Mouse (Mus musculus): ENCODE data around the gene Dnase2a.

Dnase2a gene

DNA sequence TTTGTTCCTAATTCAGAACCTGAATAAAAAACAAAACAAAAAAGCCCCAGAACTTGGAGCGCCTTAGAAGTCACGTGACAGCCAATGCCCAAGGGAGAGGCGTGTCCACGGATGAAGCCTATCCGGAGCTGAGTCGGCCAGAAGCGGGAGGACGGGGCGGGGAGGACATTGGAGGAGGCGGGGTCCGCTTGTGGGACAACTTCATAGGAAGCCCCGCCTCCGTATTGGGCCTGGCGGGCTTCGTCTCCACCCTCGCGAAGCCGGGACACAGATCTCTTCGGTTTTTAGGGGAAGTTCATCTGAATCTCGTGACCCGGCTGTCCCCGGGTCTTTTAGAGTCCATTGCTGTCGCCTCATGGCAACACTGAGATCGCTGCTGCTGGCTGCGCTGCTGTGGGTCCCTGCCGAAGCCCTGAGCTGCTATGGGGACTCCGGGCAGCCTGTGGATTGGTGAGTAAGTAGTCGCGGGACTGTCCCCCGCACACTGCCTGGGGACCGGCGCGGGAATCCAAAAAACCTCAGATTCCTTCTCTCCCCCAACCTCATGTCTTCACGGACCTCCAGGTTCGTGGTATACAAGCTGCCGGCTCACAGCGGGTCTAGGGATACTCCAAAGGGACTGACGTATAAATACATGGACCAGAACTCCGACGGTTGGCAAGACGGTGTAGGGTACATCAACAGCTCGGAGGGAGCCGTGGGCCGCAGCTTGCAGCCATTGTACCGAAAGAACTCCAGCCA, at the start of gene Dnase2a:
Gene Dnase2a, plus strand, starts transcription at position 140 of the 741 bp plus-strand sequence.
- DNase-seq (ENCODE audit: low read depth): peak; percentile 97

GRCm38 (mm10) chr8:84871376-84872308, 36.7 kb upstream of the Dnase2a start, which contains the start of gene Syce2:
Gene Syce2, plus strand, starts transcription at chr8:84872111.
- peak; percentile 92 for DNase-seq (ENCODE audit: low read depth)

DNA sequence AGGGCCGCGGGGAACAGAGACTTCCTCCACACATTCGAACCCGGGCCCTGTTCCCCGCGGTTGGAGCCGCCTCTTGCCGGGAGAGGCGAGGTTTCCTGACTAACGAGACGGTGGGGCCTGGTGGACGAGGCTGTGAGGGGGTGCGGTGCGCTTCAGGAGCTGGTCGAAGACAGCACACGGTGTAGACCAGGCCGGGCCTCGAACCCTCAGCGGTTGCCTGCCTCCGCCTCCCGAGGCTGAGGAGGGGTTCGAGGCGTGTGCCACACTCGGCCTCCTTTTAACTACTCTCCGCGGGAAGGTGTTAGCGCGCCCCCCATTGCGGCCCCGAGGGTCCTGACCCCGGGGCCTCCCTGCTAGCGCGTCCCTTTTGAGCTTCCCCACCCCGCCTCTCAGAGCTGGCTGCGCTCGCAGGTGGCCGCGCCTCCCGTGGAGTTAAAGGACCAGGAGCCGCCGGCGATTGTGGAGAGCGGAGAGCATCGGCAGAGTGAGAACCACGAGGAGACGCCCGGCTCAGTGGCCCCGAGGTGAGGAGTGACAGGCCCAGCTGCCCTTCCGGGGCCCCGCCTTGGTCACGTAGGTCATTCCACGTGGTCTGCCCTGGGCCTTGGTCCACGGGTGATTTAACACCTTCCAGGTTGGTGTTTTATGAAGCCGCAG, 35.9 kb upstream of the Dnase2a start:
- peak; percentile 62 for DNase-seq (ENCODE audit: low read depth)

GRCm38 (mm10) chr8:84873016-84873415, 35.3 kb upstream of the Dnase2a start:
- DNase-seq (ENCODE audit: low read depth): peak; percentile 31

DNA sequence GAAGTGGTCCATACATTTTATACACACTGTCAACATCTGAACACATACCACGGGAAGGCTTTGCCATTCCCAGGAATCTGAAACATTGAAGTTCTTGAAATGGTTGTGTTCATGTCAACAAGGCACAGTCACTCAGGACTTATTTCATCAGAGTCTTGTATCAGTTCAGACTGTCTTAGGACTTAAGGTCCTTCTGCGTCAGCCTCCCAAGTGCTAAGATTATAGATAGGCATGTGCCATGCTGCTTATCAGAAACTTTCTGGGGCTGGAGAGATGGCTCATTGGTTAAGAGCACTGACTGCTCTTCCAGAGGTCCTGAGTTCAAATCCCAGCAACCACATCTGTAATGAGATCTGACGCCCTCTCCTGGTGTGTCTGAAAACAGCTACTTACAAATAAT, 34.0 kb upstream of the Dnase2a start:
- no peak for DNase-seq (ENCODE audit: low read depth)

GRCm38 (mm10) chr8:84877297-84878035, 30.9 kb upstream of the Dnase2a start:
- DNase-seq (ENCODE audit: low read depth): no peak

DNA sequence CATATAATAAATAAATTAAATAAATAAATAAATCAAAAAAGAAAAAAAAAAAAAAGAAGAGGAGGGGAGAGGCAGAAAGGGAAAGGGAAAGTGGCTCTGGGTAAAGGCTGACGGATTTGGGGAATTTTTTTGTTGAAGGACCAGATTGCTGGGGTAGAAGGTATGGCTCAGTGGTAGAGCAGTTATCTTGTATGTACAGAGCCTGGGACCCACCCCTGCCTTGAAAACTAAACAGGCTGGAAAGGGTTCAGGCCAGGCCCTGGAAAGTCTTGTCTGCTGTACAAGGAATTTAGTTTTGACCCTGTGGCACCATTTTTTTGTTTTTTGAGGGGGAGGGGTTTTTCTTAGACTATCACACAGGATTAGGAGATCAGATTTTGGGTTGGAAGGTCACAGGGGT, 29.4 kb upstream of the Dnase2a start:
- DNase-seq (ENCODE audit: low read depth): no peak

GRCm38 (mm10) chr8:84884728-84885127, 23.6 kb upstream of the Dnase2a start:
- no peak for DNase-seq (ENCODE audit: low read depth)

- DNase-seq (ENCODE audit: low read depth): no peak
These were observed 20.1 kb upstream of the Dnase2a start for GRCm38 (mm10) chr8:84888280-84888679.

- DNase-seq (ENCODE audit: low read depth): no peak
These were observed 19.2 kb upstream of the Dnase2a start for GRCm38 (mm10) chr8:84889141-84889540.

- DNase-seq (ENCODE audit: low read depth): no peak
These were observed 15.2 kb upstream of the Dnase2a start for GRCm38 (mm10) chr8:84892993-84893708.

DNA sequence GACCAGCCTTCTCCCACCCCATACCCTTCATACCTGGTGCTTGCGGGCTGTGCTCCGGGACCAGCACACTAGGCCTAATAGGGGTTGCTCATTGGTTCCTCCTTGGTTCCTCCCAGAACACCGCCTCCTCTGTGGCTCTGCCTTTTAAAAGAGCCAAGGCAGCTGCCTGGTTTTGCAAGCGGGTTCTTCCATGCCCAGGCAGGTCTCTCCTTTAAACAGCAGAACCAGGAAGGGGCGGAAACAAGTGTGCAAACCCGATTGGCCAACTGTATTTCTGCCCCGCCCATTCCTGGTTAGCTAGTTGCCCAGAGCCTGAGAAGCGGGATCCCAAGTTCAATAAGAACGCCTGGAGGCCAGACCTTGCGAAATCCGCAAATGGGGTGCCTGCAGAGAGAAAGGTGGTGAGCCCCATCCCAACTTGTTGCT, 14.6 kb upstream of the Dnase2a start, which contains the start of gene Gcdh:
Gene Gcdh, minus strand, starts transcription at position 213 of the 426 bp plus-strand sequence.
- peak; percentile 95 for DNase-seq (ENCODE audit: low read depth)

GRCm38 (mm10) chr8:84895963-84896362, 12.4 kb upstream of the Dnase2a start:
- no peak for DNase-seq (ENCODE audit: low read depth)

DNA sequence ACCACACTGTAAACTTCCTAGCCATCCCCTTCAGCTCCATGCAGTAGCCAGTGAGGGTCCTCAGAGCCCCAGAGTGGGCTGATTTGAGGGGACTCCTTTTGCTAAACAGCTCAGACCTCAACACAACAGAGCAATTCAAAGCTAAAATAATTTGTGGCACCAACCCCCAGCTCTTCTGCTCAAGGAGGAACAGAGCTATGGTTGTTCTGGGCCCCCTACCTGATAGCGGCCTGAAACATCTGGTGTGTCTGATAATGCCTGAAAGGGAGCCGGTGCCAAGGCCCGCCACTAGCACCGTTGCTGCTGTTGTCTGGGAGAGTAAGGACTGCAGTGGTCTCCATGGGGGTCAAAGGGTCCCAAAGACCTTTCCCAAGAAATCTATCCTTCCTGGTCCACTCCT, 7.3 kb upstream of the Dnase2a start:
- no peak for DNase-seq (ENCODE audit: low read depth)

DNA sequence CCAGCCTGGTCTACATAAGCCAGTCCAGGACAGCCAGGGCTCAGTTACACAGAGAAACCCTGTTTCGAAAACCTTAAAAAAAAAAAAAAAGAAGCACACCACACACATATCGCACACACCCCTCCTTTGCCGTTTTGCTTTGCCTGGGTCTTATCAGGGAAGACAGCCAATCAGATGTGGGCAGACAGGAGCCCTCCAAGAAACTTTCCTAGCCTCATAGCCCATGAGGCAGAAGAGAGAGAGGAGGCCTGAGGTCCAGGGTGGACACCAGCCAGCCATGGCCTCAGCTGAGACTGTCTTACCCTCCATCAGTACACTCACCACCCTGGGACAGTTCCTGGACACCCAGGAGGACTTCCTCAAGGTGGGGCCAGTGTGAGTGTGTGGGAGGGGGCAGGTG, 6.6 kb upstream of the Dnase2a start, which contains the start of gene Klf1:
Gene Klf1, plus strand, starts transcription at position 177 of the 400 bp plus-strand sequence.
- no peak for DNase-seq (ENCODE audit: low read depth)

GRCm38 (mm10) chr8:84902367-84902919, 5.9 kb upstream of the Dnase2a start:
- no peak for DNase-seq (ENCODE audit: low read depth)

GRCm38 (mm10) chr8:84902920-84903661, 5.3 kb upstream of the Dnase2a start:
- DNase-seq (ENCODE audit: low read depth): peak; percentile 90

GRCm38 (mm10) chr8:84904351-84904750, 4.0 kb upstream of the Dnase2a start:
- DNase-seq (ENCODE audit: low read depth): peak; percentile 26

GRCm38 (mm10) chr8:84907037-84907436, 1.3 kb upstream of the Dnase2a start:
- DNase-seq (ENCODE audit: low read depth): no peak

GRCm38 (mm10) chr8:84907493-84907892, 867 bp upstream of the Dnase2a start:
- no peak for DNase-seq (ENCODE audit: low read depth)
